Mouse (Mus musculus): ENCODE measurements around the gene Fam19a4. TPM values are rescaled to one million over a fixed set of nuclear protein-coding genes. Genes with fewer than 3 reads are reported as not detected.
"Not testable (repeated sequence)": the region's sequence is repeated elsewhere in the genome, so short reads cannot be mapped to it uniquely, and the experiment has no call there.

Fam19a4 gene
- total RNA-seq, 2 experiments from 2014 or later = 0.50 to 0.70 TPM

GRCm38 (mm10) chr6:96991741-96992140 is 68.5 kb downstream of the Fam19a4 start:
- DNase-seq = no peak
- intact Hi-C loops (cut with DNase I) = no loop called here

GRCm38 (mm10) chr6:96977537-96977936 is 82.7 kb downstream of the Fam19a4 start:
- no peak for DNase-seq
- intact Hi-C loops (cut with DNase I) = no loop called here

GRCm38 (mm10) chr6:96944796-96945195 is 115.4 kb downstream of the Fam19a4 start:
- intact Hi-C loops (cut with DNase I) = no loop called here
- no peak for DNase-seq

GRCm38 (mm10) chr6:96935776-96936175 is 124.4 kb downstream of the Fam19a4 start:
- DNase-seq = no peak
- intact Hi-C loops (cut with DNase I) = no loop called here

- intact Hi-C loops (cut with DNase I) = no loop called here
- peak; percentile 28 for DNase-seq
Observed at GRCm38 (mm10) chr6:96909061-96909480, 151.1 kb downstream of the Fam19a4 start.

- DNase-seq; intact Hi-C loops (cut with DNase I): not testable (repeated sequence)
Observed at GRCm38 (mm10) chr6:96877105-96877504, 183.1 kb downstream of the Fam19a4 start.

- DNase-seq; intact Hi-C loops (cut with DNase I): not testable (repeated sequence)
Observed at GRCm38 (mm10) chr6:96876651-96877050, 183.6 kb downstream of the Fam19a4 start.

- intact Hi-C loops (cut with DNase I) = no loop called here
- no peak for DNase-seq
Observed at GRCm38 (mm10) chr6:96853065-96853464, 207.1 kb downstream of the Fam19a4 start.

GRCm38 (mm10) chr6:96843944-96844343 is 216.3 kb downstream of the Fam19a4 start:
- DNase-seq = no peak
- intact Hi-C loops (cut with DNase I) = no loop called here

- no peak for DNase-seq
- intact Hi-C loops (cut with DNase I) = no loop called here
Observed at GRCm38 (mm10) chr6:96840634-96841033, 219.6 kb downstream of the Fam19a4 start.

GRCm38 (mm10) chr6:96826626-96827025 is 233.6 kb downstream of the Fam19a4 start:
- no peak for DNase-seq
- intact Hi-C loops (cut with DNase I) = no loop called here

- no peak for DNase-seq
- intact Hi-C loops (cut with DNase I) = no loop called here
Observed at GRCm38 (mm10) chr6:96802981-96803380, 257.2 kb downstream of the Fam19a4 start.

- intact Hi-C loops (cut with DNase I) = no loop called here
- DNase-seq = no peak
Observed at GRCm38 (mm10) chr6:96798746-96799145, 261.5 kb downstream of the Fam19a4 start.

- intact Hi-C loops (cut with DNase I) = no loop called here
- no peak for DNase-seq
Observed at GRCm38 (mm10) chr6:96797451-96797850, 262.8 kb downstream of the Fam19a4 start.

Other genes starting within 250 kb of the Fam19a4 start
- gene Eogt, start 88.8 kb upstream of the Fam19a4 start, total RNA-seq (2021) = 10 to 100 TPM; 32.4 to 38.5 TPM
- gene Tmf1, start 118.7 kb upstream of the Fam19a4 start, total RNA-seq (2021) = 10 to 100 TPM; 47.4 to 51.6 TPM
- gene Uba3, start 145.2 kb upstream of the Fam19a4 start, total RNA-seq (2021) = 10 to 100 TPM; 75.9 to 78.9 TPM
- 100 to 1,000 TPM; 150 to 152 TPM for gene Arl6ip5, start 150.3 kb upstream of the Fam19a4 start, total RNA-seq (2021)
- gene Lmod3, start 192.3 kb upstream of the Fam19a4 start, total RNA-seq (2021) = 1 to 10 TPM in 1 of 2 experiments, under 1 TPM in 1; 0.77 to 1.1 TPM

All from left cerebral cortex, postnatal 4 days (tissue).